Mouse (Mus musculus) embryonic fibroblast, embryonic 13.5 days (primary cell): Measurements from ENCODE around the gene Ccdc183.

Experiments used
- CTCF ChIP-seq: IDR thresholded peaks from 2 replicates; pipeline ENCODE4 v1.5.1; 2011; ENCODE audit warnings: mild to moderate bottlenecking, control low read depth, low read length, moderate library complexity, borderline replicate concordance; ENCODE audit not compliant: insufficient read depth
- POLR2A ChIP-seq: IDR thresholded peaks from 2 replicates; pipeline ENCODE4 v1.6.1; 2011; ENCODE audit warnings: low read depth, mild to moderate bottlenecking, control low read depth, low read length, moderate library complexity

DNA sequence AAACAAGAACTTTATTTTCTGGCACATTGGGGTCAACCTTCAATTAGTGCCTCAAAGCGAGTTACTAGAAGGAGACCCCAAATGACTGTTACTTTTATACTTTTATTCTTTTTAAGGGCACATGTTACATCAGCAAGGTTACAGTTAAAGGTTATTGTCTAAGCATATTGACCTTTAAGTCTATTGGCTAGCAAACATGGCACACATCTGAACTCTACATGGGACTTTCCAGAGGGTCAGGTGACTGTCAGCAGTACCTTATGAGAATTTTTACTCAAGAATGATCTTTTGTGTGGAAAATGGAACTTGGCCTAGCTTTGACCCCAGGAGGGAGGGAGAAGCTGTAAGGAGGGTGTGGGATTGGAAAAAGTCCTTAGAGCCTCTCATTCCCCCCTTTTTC is 49.0 kb upstream of the Ccdc183 start:
- TF ChIP-seq CTCF (no peak), POLR2A (no peak)
